Mouse (Mus musculus) lung, postnatal 14 days (tissue): ENCODE measurements around the gene Ssh2.
"Not testable (repeated sequence)": the region's sequence is repeated elsewhere in the genome, so short reads cannot be mapped to it uniquely, and the experiment has no call there.

Experiments
- DNase-seq: peaks from one replicate; pipeline ENCODE4 v3.0.0; 2021

The Ssh2 gene

GRCm38 (mm10) chr11:77355055-77355454 lies 139.0 kb downstream of the Ssh2 start:
- DNase-seq, result no peak

- DNase-seq, result no peak
Measured at GRCm38 (mm10) chr11:77357839-77358238, 141.8 kb downstream of the Ssh2 start.

GRCm38 (mm10) chr11:77363476-77363875 lies 147.4 kb downstream of the Ssh2 start:
- no peak for DNase-seq

- no peak for DNase-seq
Measured at GRCm38 (mm10) chr11:77364376-77364775, 148.3 kb downstream of the Ssh2 start.

GRCm38 (mm10) chr11:77365706-77366386 lies 149.8 kb downstream of the Ssh2 start:
- DNase-seq, result no peak

- DNase-seq, result no peak
Measured at GRCm38 (mm10) chr11:77367541-77368270, 151.6 kb downstream of the Ssh2 start.

GRCm38 (mm10) chr11:77369188-77369840 lies 153.2 kb downstream of the Ssh2 start:
- DNase-seq, result no peak

- peak; percentile 21 for DNase-seq
Measured at GRCm38 (mm10) chr11:77369841-77370191, 153.7 kb downstream of the Ssh2 start.

GRCm38 (mm10) chr11:77371088-77371487 lies 155.0 kb downstream of the Ssh2 start:
- DNase-seq, result no peak

- DNase-seq, result no peak
Measured at GRCm38 (mm10) chr11:77371696-77372095, 155.6 kb downstream of the Ssh2 start.

GRCm38 (mm10) chr11:77372196-77372904 lies 156.3 kb downstream of the Ssh2 start:
- peak; percentile 59 for DNase-seq

- no peak for DNase-seq
Measured at GRCm38 (mm10) chr11:77378622-77379021, 162.5 kb downstream of the Ssh2 start.

- DNase-seq, result peak; percentile 17
Measured at GRCm38 (mm10) chr11:77381174-77381573, 165.1 kb downstream of the Ssh2 start.

GRCm38 (mm10) chr11:77384151-77384550 lies 168.1 kb downstream of the Ssh2 start:
- no peak for DNase-seq

- peak; percentile 57 for DNase-seq
Measured at GRCm38 (mm10) chr11:77385706-77386690, 169.9 kb downstream of the Ssh2 start.

- DNase-seq, result not testable (repeated sequence)
Measured at GRCm38 (mm10) chr11:77388197-77388596, 172.1 kb downstream of the Ssh2 start.

- DNase-seq, result no peak
Measured at GRCm38 (mm10) chr11:77395539-77395938, 179.5 kb downstream of the Ssh2 start.

- no peak for DNase-seq
Measured at GRCm38 (mm10) chr11:77402508-77402907, 186.4 kb downstream of the Ssh2 start.

- DNase-seq, result no peak
Measured at GRCm38 (mm10) chr11:77406329-77406728, 190.2 kb downstream of the Ssh2 start.

- peak; percentile 70 for DNase-seq
Measured at GRCm38 (mm10) chr11:77409879-77410278, 193.8 kb downstream of the Ssh2 start.

GRCm38 (mm10) chr11:77411284-77411683 lies 195.2 kb downstream of the Ssh2 start:
- DNase-seq, result no peak
